Mouse (Mus musculus) limb, embryonic 13.5 days (tissue): ENCODE measurements around the gene F2r. TPM values are rescaled to one million over a fixed set of nuclear protein-coding genes. Genes with fewer than 3 reads are reported as not detected.
A peak's percentile ranks its signal among the peaks of the same experiment; 100 is the strongest.

Source experiments
- ATAC-seq: fragments of 200-750 bp; cut with Nextera tagmentation; 2 replicates; pipeline ENCODE4 v1.8.0; 2017; ENCODE audit warnings: low read depth, moderate number of reproducible peaks, moderate TSS enrichment; ENCODE audit not compliant: low FRiP score
- H3K27ac ChIP-seq: fragments of 300-500 bp; sonication (generic); 2 replicates; pipeline ENCODE4 v1.5.1; 2015; ENCODE audit warnings: inconsistent platforms, mild to moderate bottlenecking, moderate library complexity
- H3K27me3 ChIP-seq: fragments of 300-500 bp; sonication (generic); 2 replicates; pipeline ENCODE4 v1.6.1; 2015; ENCODE audit warnings: mild to moderate bottlenecking, inconsistent platforms
- H3K36me3 ChIP-seq: fragments of 300-500 bp; sonication (generic); 2 replicates; pipeline ENCODE4 v1.6.1; 2015; ENCODE audit warnings: inconsistent platforms, mild to moderate bottlenecking, moderate library complexity
- H3K4me1 ChIP-seq: fragments of 300-500 bp; sonication (generic); 2 replicates; pipeline ENCODE4 v1.6.1; 2015; ENCODE audit warnings: inconsistent platforms
- H3K4me2 ChIP-seq: fragments of 300-500 bp; sonication (generic); replicated peaks from 2 replicates; pipeline ENCODE4 v1.6.1; 2015; ENCODE audit warnings: inconsistent platforms, mild to moderate bottlenecking, moderate library complexity
- H3K4me3 ChIP-seq: fragments of 300-500 bp; sonication (generic); 2 replicates; pipeline ENCODE4 v1.5.1; 2015; ENCODE audit warnings: moderate library complexity, mild to moderate bottlenecking, inconsistent platforms
- H3K9ac ChIP-seq: fragments of 300-500 bp; sonication (generic); 2 replicates; pipeline ENCODE4 v1.6.1; 2015; ENCODE audit warnings: mild to moderate bottlenecking, inconsistent platforms
- H3K9me3 ChIP-seq: fragments of 300-500 bp; sonication (generic); 2 replicates; pipeline ENCODE4 v1.6.1; 2016; ENCODE audit warnings: inconsistent platforms
- WGBS: fragments of 180-500 bp; shearing (Covaris S2); methylation state at CpG from one replicate; pipeline ENCODE4 v1.1.7; 2015; 5-methylcytosine and 5-hydroxymethylcytosine counted together
- polyA plus RNA-seq: library from polyadenylated mRNA; unstranded; fragments of >200 nt; fragmentation: Nextera tagmentation; extraction: Ambion mirVana; gene quantifications from 2 replicates; pipeline ENCODE4 v1.2.1, GENCODE M21; 2015

The F2r gene
- polyA plus RNA-seq, 1 experiment from 2014 or later = 102 TPM

GRCm38 (mm10) chr13:95584898-95585297 lies 33.4 kb downstream of the F2r start:
- Histone ChIP-seq H3K9me3 (no peaks in the 10 kb centered on the region), H3K9ac (no peak overlapping the region), H3K4me3 (no peak overlapping the region), H3K27me3 (no peaks in the 10 kb centered on the region), H3K4me2 (no peak overlapping the region), H3K36me3 (no peaks in the 10 kb centered on the region), H3K27ac (no peak overlapping the region), H3K4me1 (peaks cover 14% of the 10 kb centered on the region)
- 78% methylated on average over 5 of the region's 5 CpGs for WGBS
- no peak for ATAC-seq

DNA sequence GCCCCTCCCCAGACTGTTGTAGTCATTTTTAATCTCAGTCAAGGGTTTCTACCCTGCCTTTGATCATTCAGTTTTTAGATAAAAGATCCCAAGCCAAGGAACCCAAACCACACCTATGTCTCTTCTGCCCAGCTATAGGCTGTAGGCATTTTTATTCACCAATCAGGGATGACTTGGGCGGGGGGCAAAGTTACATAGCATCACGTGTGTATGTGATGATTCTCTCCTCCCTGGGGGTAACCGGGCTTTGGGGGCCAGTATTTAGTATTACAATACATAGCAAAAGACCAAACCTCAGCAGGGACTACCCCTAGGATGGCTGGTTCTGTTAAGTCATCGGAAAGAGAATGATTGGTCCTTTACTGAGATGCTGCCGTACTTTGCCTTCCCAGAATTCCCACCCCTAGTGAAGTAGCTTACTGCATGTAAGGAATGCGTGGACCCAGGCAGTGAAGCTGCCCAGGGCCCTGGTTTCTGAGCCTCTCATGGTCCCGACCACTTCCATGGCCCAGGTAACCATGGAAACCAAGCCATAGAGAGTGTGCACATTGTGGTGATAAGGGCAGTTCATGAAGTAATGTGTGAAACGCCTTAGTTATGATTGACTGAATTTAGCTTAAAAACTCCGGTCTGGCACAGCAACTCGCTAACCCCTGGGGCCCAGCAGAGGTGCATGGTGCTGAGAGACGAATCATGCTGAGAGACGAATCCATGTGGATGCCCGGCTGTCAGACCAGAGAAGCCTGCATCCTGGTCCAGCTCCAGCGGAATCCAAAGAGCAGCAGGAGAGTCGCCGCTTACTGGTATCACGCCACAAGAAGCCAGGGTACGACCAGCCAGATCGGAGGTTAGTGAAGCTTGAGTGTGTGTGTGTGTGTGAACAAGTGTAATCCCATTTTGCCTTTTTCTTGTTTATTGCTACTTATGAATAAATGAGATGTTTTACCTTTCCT lies 34.8 kb downstream of the F2r start:
- no peak overlapping the region for H3K4me3 ChIP-seq
- H3K4me2 ChIP-seq = no peak overlapping the region
- H3K27ac ChIP-seq = no peak overlapping the region
- H3K9me3 ChIP-seq = no peaks in the 10 kb centered on the region
- WGBS = 68% methylated on average over 19 of the region's 19 CpGs
- H3K9ac ChIP-seq = no peak overlapping the region
- no peaks in the 10 kb centered on the region for H3K27me3 ChIP-seq
- peaks cover 14% of the 10 kb centered on the region for H3K4me1 ChIP-seq
- H3K36me3 ChIP-seq = no peaks in the 10 kb centered on the region
- ATAC-seq = no peak

- ATAC-seq = no peak
- no peaks in the 10 kb centered on the region for H3K27me3 ChIP-seq
- WGBS = 23% methylated on average over 1 of the region's 1 CpGs
- H3K9ac ChIP-seq = no peak overlapping the region
- H3K4me3 ChIP-seq = no peak overlapping the region
- H3K9me3 ChIP-seq = no peaks in the 10 kb centered on the region
- no peak overlapping the region for H3K4me2 ChIP-seq
- H3K4me1 ChIP-seq = peaks cover 14% of the 10 kb centered on the region
- no peak overlapping the region for H3K27ac ChIP-seq
- H3K36me3 ChIP-seq = no peaks in the 10 kb centered on the region
Observed at GRCm38 (mm10) chr13:95581850-95582249, 36.4 kb downstream of the F2r start.

GRCm38 (mm10) chr13:95578016-95578697 lies 40.1 kb downstream of the F2r start:
- H3K27me3 ChIP-seq = no peaks in the 10 kb centered on the region
- 83% methylated on average over 5 of the region's 5 CpGs for WGBS
- H3K36me3 ChIP-seq = no peaks in the 10 kb centered on the region
- H3K4me2 ChIP-seq = no peak overlapping the region
- no peaks in the 10 kb centered on the region for H3K9me3 ChIP-seq
- no peak overlapping the region for H3K27ac ChIP-seq
- H3K4me1 ChIP-seq = 0 out of 2 replicates have a peak, but pooled peaks cover 7% of the 10 kb centered on the region
- H3K9ac ChIP-seq = no peak overlapping the region
- H3K4me3 ChIP-seq = no peak overlapping the region
- ATAC-seq = no peak

DNA sequence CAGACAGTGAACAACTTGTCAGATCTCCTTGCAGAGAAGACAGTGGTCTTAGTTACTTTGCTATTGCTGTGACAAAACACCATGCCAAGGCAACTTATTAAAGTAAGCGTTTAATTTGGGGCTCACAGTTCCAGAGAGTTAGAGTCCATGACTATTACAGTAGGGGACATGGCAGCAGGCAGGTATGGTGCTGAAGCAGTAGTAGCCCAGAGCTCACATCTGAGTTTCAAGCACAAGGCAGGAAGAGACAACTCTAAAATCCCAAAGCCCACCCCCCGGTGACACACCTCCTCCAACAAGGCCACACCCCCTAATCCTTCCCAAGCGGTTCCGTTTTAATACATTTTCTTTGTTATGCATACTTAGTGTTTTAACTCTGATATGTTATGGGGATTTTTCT lies 47.4 kb downstream of the F2r start:
- no peak for ATAC-seq

GRCm38 (mm10) chr13:95569326-95569725 lies 49.0 kb downstream of the F2r start:
- H3K36me3 ChIP-seq = no peaks in the 10 kb centered on the region
- H3K9me3 ChIP-seq = no peaks in the 10 kb centered on the region
- ATAC-seq = no peak
- H3K4me1 ChIP-seq = no peaks in the 10 kb centered on the region
- H3K27me3 ChIP-seq = no peaks in the 10 kb centered on the region
- H3K4me2 ChIP-seq = no peak overlapping the region
- no peak overlapping the region for H3K9ac ChIP-seq
- H3K4me3 ChIP-seq = no peak overlapping the region
- H3K27ac ChIP-seq = no peak overlapping the region

More for the DNA sequence above, 47.4 kb downstream of the F2r start:
- Histone ChIP-seq H3K36me3 (no peaks in the 10 kb centered on the region), H3K27me3 (no peaks in the 10 kb centered on the region), H3K9ac (no peak overlapping the region), H3K9me3 (no peaks in the 10 kb centered on the region), H3K4me1 (no peaks in the 10 kb centered on the region), H3K4me3 (no peak overlapping the region), H3K27ac (no peak overlapping the region), H3K4me2 (no peak overlapping the region)
- 90% methylated on average over 4 of the region's 4 CpGs for whole genome bisulfite sequencing

GRCm38 (mm10) chr13:95568336-95568735 lies 50.0 kb downstream of the F2r start:
- Histone ChIP-seq H3K4me2 (no peak overlapping the region), H3K36me3 (no peaks in the 10 kb centered on the region), H3K27me3 (no peaks in the 10 kb centered on the region), H3K9me3 (no peaks in the 10 kb centered on the region), H3K4me1 (no peaks in the 10 kb centered on the region), H3K9ac (no peak overlapping the region), H3K4me3 (no peak overlapping the region), H3K27ac (no peak overlapping the region)
- 99% methylated on average over 3 of the region's 3 CpGs for WGBS
- ATAC-seq = no peak

DNA sequence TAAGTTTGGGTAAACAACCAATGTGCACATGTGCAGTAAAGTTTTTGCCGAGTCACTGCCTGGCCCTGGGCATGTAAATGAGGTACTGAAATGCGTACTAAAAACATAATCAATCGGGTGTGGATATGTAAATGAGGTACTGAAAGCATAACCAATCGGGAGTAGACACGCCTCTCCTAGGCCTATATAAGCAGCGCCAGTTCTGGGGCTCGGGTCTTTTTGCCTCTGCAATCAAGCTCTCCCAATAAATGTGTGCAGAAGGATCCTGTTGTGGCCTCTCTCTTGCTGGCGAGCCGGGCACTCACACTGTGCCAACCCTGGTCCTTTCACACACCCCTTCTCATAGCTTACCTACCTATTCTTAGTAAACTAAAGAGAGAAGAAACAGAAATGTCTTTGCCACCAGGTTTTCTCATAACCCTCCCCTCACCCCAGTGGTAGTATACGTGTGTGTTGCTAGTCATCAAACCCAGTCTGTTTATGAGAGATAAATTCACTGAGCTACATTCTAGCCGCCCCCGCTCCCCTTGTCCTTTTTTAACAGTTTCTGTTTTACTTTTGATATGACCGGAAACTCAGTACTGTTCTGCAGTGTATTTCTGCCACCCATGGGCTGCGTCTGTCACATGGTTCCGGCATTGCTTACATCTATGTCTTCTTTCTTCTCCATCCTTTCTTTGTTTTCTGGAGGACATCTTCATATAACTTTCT lies 51.3 kb downstream of the F2r start:
- H3K4me3 ChIP-seq = no peak overlapping the region
- H3K36me3 ChIP-seq = no peaks in the 10 kb centered on the region
- no peak overlapping the region for H3K9ac ChIP-seq
- H3K27ac ChIP-seq = no peak overlapping the region
- no peak for ATAC-seq
- H3K4me1 ChIP-seq = no peaks in the 10 kb centered on the region
- no peaks in the 10 kb centered on the region for H3K27me3 ChIP-seq
- no peaks in the 10 kb centered on the region for H3K9me3 ChIP-seq
- no peak overlapping the region for H3K4me2 ChIP-seq
- 94% methylated on average over 15 of the region's 15 CpGs for WGBS

DNA sequence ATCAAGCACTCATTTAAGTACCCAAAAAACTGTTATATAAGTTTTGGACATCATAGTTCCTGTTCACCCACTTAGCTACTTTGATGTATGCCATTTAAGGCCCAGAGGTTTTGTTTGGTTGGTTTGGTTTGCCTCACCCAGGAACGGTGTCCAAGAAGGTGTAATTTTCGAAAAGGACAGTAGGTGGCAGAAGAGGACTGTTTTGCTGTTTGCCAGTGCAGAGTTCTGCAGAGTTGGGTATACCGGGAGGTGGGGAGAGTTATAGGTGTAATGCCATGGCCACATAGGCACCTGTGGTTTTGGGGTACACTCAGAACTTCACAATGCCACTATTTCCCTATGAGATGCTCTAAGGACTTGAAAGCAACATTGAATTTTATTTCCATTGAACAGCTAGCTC lies 54.6 kb downstream of the F2r start:
- no peak overlapping the region for H3K4me3 ChIP-seq
- no peaks in the 10 kb centered on the region for H3K36me3 ChIP-seq
- 2% methylated on average over 3 of the region's 3 CpGs for WGBS
- no peak overlapping the region for H3K9ac ChIP-seq
- no peak overlapping the region for H3K27ac ChIP-seq
- 0 out of 2 replicates have a peak, but pooled peaks have one; percentile 51 for ATAC-seq
- no peaks in the 10 kb centered on the region for H3K27me3 ChIP-seq
- H3K9me3 ChIP-seq = no peaks in the 10 kb centered on the region
- H3K4me2 ChIP-seq = no peak overlapping the region
- no peaks in the 10 kb centered on the region for H3K4me1 ChIP-seq

- no peaks in the 10 kb centered on the region for H3K4me1 ChIP-seq
- ATAC-seq = no peak
- WGBS = 62% methylated on average over 10 of the region's 10 CpGs
Observed at GRCm38 (mm10) chr13:95563066-95563610, 55.1 kb downstream of the F2r start.

GRCm38 (mm10) chr13:95557326-95557725 lies 61.0 kb downstream of the F2r start:
- H3K4me3 ChIP-seq = no peak overlapping the region
- no peaks in the 10 kb centered on the region for H3K27me3 ChIP-seq
- ATAC-seq = no peak
- no peak overlapping the region for H3K27ac ChIP-seq
- WGBS = 83% methylated on average over 7 of the region's 7 CpGs
- no peaks in the 10 kb centered on the region for H3K36me3 ChIP-seq
- H3K9ac ChIP-seq = no peak overlapping the region
- no peaks in the 10 kb centered on the region for H3K4me1 ChIP-seq
- no peak overlapping the region for H3K4me2 ChIP-seq
- H3K9me3 ChIP-seq = no peaks in the 10 kb centered on the region; the same call in 1 of the 2 replicates

More at GRCm38 (mm10) chr13:95563066-95563610, 55.1 kb downstream of the F2r start:
- Histone ChIP-seq H3K27me3 (no peaks in the 10 kb centered on the region), H3K9ac (no peak overlapping the region), H3K4me3 (no peak overlapping the region), H3K4me2 (no peak overlapping the region), H3K9me3 (no peaks in the 10 kb centered on the region), H3K36me3 (no peaks in the 10 kb centered on the region), H3K27ac (no peak overlapping the region)
